In the genomic region with DNA sequence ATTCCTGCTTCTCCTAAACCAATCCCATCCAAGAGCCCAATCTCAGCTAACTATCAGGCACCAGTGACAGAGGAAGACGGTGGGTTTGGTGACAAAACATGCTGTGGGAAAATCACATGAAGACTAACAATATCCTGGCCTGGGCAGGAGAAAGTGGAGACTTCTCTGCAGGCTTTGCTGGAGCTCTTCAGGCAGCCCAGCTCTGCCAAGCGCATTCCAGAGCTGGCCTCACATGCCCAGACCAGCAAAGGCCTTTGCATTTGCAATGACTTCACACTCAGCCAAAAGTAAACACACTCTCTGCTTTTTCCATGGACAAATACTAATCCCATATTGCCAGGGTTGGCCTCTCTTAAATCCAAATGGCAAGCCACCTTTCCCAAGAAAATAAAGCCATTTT, we compare ENCODE assay signal across 15 mouse cellular contexts.
DNase-seq lines count a peak whose midpoint lies in the region; ATAC-seq lines count a peak whose summit lies in the region.
"Had no signal": no experiment of that assay in that cellular context is flagged by ENCODE, and none has a peak within 500 bp of the region (broad histone marks: within the 10 kb centered on the region; RNA-seq: fewer than 3 reads in every experiment).

No protein-coding gene starts in this region.

- peak; percentile 42 to 51 for DNase-seq in heart, adult 18-20 months
- no peak for DNase-seq in heart, postnatal 36 days
- DNase-seq in NIH3T3 (ENCODE audit: low read depth), result peak; percentile 73
- peak; percentile 58 for DNase-seq in lung, postnatal 14 days
- no peak for DNase-seq in forebrain, embryonic 14.5 days (ENCODE audit: low spot score)
- DNase-seq in kidney, adult 11 months, result no peak
- DNase-seq: cerebellum, adult 8-10 months; forebrain, postnatal 0 days had no signal

- no peak overlapping the region for H3K4me3 ChIP-seq in heart, embryonic 15.5 days
- no peak overlapping the region for H3K4me3 ChIP-seq in forebrain, embryonic 14.5 days (ENCODE audit: low read depth, low read length)
- H3K4me3 ChIP-seq: limb, embryonic 15.5 days; neural tube, embryonic 12.5 days had no signal

- H3K4me1 ChIP-seq in heart, embryonic 15.5 days (replicated peaks), result peaks cover 55% of the 10 kb centered on the region
- no peaks in the 10 kb centered on the region for H3K4me1 ChIP-seq in forebrain, embryonic 14.5 days (ENCODE audit: control insufficient read depth, insufficient read depth, low read length)
- H3K4me1 ChIP-seq: neural tube, embryonic 12.5 days had no signal

- intact Hi-C loops in heart, postnatal 36 days (cut with DNase I), result no loop called here

- H3K27me3 ChIP-seq in heart, embryonic 15.5 days, result no peaks in the 10 kb centered on the region
- no peaks in the 10 kb centered on the region for H3K27me3 ChIP-seq in forebrain, embryonic 14.5 days (replicated peaks; ENCODE audit: control insufficient read depth, insufficient read depth, low read length)
- H3K27me3 ChIP-seq: limb, embryonic 15.5 days; neural tube, embryonic 12.5 days had no signal

- H3K4me2 ChIP-seq in heart, embryonic 15.5 days, result no peak overlapping the region
- H3K4me2 ChIP-seq in forebrain, embryonic 14.5 days (ENCODE audit: low read length), result no peak overlapping the region
- H3K4me2 ChIP-seq: neural tube, embryonic 12.5 days had no signal

- H3K9ac ChIP-seq in heart, embryonic 15.5 days, result no peak overlapping the region
- H3K9ac ChIP-seq in forebrain, embryonic 14.5 days (ENCODE audit: low read length), result no peak overlapping the region
- H3K9ac ChIP-seq: forebrain, postnatal 0 days; limb, embryonic 15.5 days; neural tube, embryonic 12.5 days had no signal

- H3K27ac ChIP-seq in heart, embryonic 15.5 days, result peak overlapping the region; percentile 28
- H3K27ac ChIP-seq in forebrain, embryonic 14.5 days (ENCODE audit: low read depth, low read length), result no peak overlapping the region
- H3K27ac ChIP-seq: neural tube, embryonic 12.5 days had no signal

- H3K9me3 ChIP-seq in heart, embryonic 15.5 days (replicated peaks), result no peaks in the 10 kb centered on the region
- H3K9me3 ChIP-seq in forebrain, embryonic 14.5 days (replicated peaks; ENCODE audit: control insufficient read depth, low read length), result no peaks in the 10 kb centered on the region
- H3K9me3 ChIP-seq: limb, embryonic 15.5 days; neural tube, embryonic 12.5 days had no signal

- H3K36me3 ChIP-seq in heart, embryonic 15.5 days, result peaks cover 8% of the 10 kb centered on the region; the same call in 1 of the 2 replicates
- H3K36me3 ChIP-seq in forebrain, embryonic 14.5 days (ENCODE audit: control insufficient read depth, insufficient read depth, low read length), result no peaks in the 10 kb centered on the region
- H3K36me3 ChIP-seq: G1E; neural tube, embryonic 12.5 days had no signal

- WGBS in heart, embryonic 15.5 days, result 30% methylated on average over 2 of the region's 2 CpGs
- WGBS in forebrain, embryonic 14.5 days, result 91% methylated on average over 2 of the region's 2 CpGs

- no peak for ATAC-seq in heart, embryonic 15.5 days (replicated peaks; ENCODE audit: insufficient number of reproducible peaks, insufficient read depth, low FRiP score, low read depth)
- no peak for ATAC-seq in forebrain, embryonic 14.5 days
- no peak for ATAC-seq in cerebellum, adult (ENCODE audit: insufficient number of reproducible peaks, low FRiP score, low TSS enrichment)
- ATAC-seq: activated CD4-positive, CD25-positive, alpha-beta regulatory T cell, adult 4 months; forebrain, postnatal 0 days; midbrain, embryonic 16.5 days had no signal

Comparison
In these comparisons a context has a peak if more than half of its experiments do, and no peak if none do; other contexts are left out.
1. DNase-seq: peak in heart, adult 18-20 months (2 of 2), NIH3T3 (single experiment) and lung, postnatal 14 days (single experiment); none in heart, postnatal 36 days (0 of 2), forebrain, embryonic 14.5 days (single experiment) and kidney, adult 11 months (single experiment).